Mouse (Mus musculus): ENCODE data around the gene Scn2a. TPM values are rescaled to one million over a fixed set of nuclear protein-coding genes. Genes with fewer than 3 reads are reported as not detected.

Scn2a gene
- polyA plus RNA-seq, 1 experiment from 2014 or later, result 0.11 TPM

GRCm38 (mm10) chr2:65685151-65685550 lies 64.6 kb downstream of the Scn2a start:
- Histone ChIP-seq H3K27ac (ENCODE audit: low read length) (no peak overlapping the region), H3K4me3 (ENCODE audit: low read depth, low read length) (no peak overlapping the region), H3K27me3 (ENCODE audit: control insufficient read depth, insufficient read depth, low read depth, low read length) (no peaks in the 10 kb centered on the region), H3K9ac (ENCODE audit: low read depth, low read length) (no peak overlapping the region), H3K36me3 (ENCODE audit: control insufficient read depth, insufficient read depth) (no peaks in the 10 kb centered on the region), H3K9me3 (replicated peaks; ENCODE audit: control insufficient read depth, low read length) (no peaks in the 10 kb centered on the region), H3K4me1 (ENCODE audit: control insufficient read depth, low read depth, low read length) (no peaks in the 10 kb centered on the region), H3K4me2 (ENCODE audit: low read depth, low read length) (no peak overlapping the region)
- 45% methylated on average over 3 of the region's 3 CpGs for WGBS (ENCODE audit: insufficient replicate concordance)
- no peak for ATAC-seq (ENCODE audit: low read depth)

DNA sequence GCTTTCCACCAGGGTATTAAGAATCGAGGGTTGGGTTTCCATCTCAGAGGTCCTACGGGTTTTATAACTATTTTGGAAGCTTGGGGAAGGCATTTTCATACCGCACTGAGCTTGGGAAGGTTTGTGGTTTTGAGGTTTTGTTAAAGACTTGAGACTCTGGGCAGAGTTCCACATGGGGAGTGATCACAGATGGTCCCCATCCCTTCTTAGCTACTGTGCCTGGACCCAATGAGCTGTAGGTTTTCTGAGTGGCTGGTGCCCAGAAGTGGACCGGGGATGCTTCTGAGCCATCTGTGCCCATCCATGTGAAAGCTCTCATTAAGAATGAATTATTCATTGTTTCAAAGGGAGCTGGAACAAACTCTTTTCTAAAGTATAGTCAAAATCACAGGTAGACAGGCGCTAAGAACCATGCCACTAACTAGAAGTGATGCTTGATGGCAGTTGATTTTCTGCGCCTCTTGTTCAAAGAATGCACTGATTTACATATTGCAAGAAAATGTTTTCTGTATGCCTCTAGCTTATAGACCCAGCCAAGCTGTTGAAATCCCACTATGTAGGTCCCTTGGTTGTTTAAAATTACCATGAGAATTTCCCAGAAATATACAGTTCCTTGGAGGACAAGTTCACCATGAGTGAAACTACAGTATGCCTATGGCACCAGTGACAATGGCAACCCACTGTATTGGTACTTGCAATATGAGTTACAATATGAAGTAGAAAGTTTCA lies 70.0 kb downstream of the Scn2a start:
- Histone ChIP-seq H3K9ac (ENCODE audit: low read depth, low read length) (no peak overlapping the region), H3K4me2 (ENCODE audit: low read depth, low read length) (no peak overlapping the region), H3K9me3 (replicated peaks; ENCODE audit: control insufficient read depth, low read length) (no peaks in the 10 kb centered on the region), H3K4me3 (ENCODE audit: low read depth, low read length) (no peak overlapping the region), H3K27me3 (ENCODE audit: control insufficient read depth, insufficient read depth, low read depth, low read length) (no peaks in the 10 kb centered on the region), H3K27ac (ENCODE audit: low read length) (no peak overlapping the region), H3K36me3 (ENCODE audit: control insufficient read depth, insufficient read depth) (no peaks in the 10 kb centered on the region), H3K4me1 (ENCODE audit: control insufficient read depth, low read depth, low read length) (no peaks in the 10 kb centered on the region)
- WGBS (ENCODE audit: insufficient replicate concordance), result 48% methylated on average over 6 of the region's 6 CpGs
- ATAC-seq (ENCODE audit: low read depth), result no peak

DNA sequence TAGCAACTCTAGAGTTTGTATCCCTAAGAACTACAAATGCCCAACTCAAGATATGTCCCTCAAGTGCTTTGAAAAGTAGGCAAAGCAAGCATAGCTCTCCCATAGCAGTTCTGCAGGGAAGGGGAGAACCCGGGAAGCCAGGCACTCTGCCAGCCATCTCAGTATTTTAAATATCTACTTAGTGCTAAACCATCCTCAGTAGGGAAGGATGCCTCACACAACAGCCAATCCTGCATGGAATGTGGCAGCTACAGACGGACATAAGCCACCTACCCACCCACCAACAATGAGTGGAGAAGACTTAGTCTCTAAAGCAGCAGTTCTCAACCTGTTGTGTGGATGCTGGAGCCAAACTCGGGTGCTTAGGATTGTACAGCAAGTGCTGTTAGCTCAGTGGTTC lies 73.9 kb downstream of the Scn2a start:
- H3K4me1 ChIP-seq (ENCODE audit: control insufficient read depth, low read depth, low read length), result no peaks in the 10 kb centered on the region
- WGBS (ENCODE audit: insufficient replicate concordance), result 47% methylated on average over 3 of the region's 3 CpGs
- no peak overlapping the region for H3K4me3 ChIP-seq (ENCODE audit: low read depth, low read length)
- no peak overlapping the region for H3K9ac ChIP-seq (ENCODE audit: low read depth, low read length)
- no peak for ATAC-seq (ENCODE audit: low read depth)
- no peak overlapping the region for H3K27ac ChIP-seq (ENCODE audit: low read length)
- H3K36me3 ChIP-seq (ENCODE audit: control insufficient read depth, insufficient read depth), result no peaks in the 10 kb centered on the region
- H3K9me3 ChIP-seq (replicated peaks; ENCODE audit: control insufficient read depth, low read length), result no peaks in the 10 kb centered on the region
- no peaks in the 10 kb centered on the region for H3K27me3 ChIP-seq (ENCODE audit: control insufficient read depth, insufficient read depth, low read depth, low read length)
- no peak overlapping the region for H3K4me2 ChIP-seq (ENCODE audit: low read depth, low read length)

- H3K4me2 ChIP-seq (ENCODE audit: low read depth, low read length), result no peak overlapping the region
- 60% methylated on average over 7 of the region's 7 CpGs for WGBS (ENCODE audit: insufficient replicate concordance)
- ATAC-seq (ENCODE audit: low read depth), result no peak
- no peak overlapping the region for H3K9ac ChIP-seq (ENCODE audit: low read depth, low read length)
- no peaks in the 10 kb centered on the region for H3K9me3 ChIP-seq (replicated peaks; ENCODE audit: control insufficient read depth, low read length)
- no peaks in the 10 kb centered on the region for H3K4me1 ChIP-seq (ENCODE audit: control insufficient read depth, low read depth, low read length)
- H3K4me3 ChIP-seq (ENCODE audit: low read depth, low read length), result no peak overlapping the region
- no peak overlapping the region for H3K27ac ChIP-seq (ENCODE audit: low read length)
- H3K36me3 ChIP-seq (ENCODE audit: control insufficient read depth, insufficient read depth), result no peaks in the 10 kb centered on the region
- no peaks in the 10 kb centered on the region for H3K27me3 ChIP-seq (ENCODE audit: control insufficient read depth, insufficient read depth, low read depth, low read length)
These were observed 74.5 kb downstream of the Scn2a start for GRCm38 (mm10) chr2:65695061-65695460.

DNA sequence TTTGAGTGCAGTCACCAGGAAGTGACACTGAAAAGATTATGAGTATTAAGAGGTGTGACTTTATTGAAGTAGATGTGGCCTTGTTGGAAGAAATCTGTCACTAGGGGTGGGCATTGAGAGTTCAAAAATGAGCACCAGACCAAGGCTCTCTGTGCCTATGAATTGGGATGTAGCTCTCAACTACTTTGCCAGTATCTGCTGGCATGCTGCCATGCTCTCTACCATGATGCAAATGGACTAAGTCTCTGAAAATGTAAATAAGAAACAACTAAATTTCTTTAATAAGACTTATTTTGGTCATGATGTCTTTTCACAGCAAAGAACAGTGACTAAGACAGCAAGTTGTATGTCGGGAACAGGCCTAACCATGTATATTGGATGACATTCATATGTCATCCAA lies 79.7 kb downstream of the Scn2a start:
- H3K27ac ChIP-seq (ENCODE audit: low read length), result no peak overlapping the region
- 52% methylated on average over 1 of the region's 1 CpGs for WGBS (ENCODE audit: insufficient replicate concordance)
- no peak overlapping the region for H3K9ac ChIP-seq (ENCODE audit: low read depth, low read length)
- no peak overlapping the region for H3K4me2 ChIP-seq (ENCODE audit: low read depth, low read length)
- no peaks in the 10 kb centered on the region for H3K9me3 ChIP-seq (replicated peaks; ENCODE audit: control insufficient read depth, low read length)
- H3K4me1 ChIP-seq (ENCODE audit: control insufficient read depth, low read depth, low read length), result no peaks in the 10 kb centered on the region
- H3K36me3 ChIP-seq (ENCODE audit: control insufficient read depth, insufficient read depth), result no peaks in the 10 kb centered on the region
- ATAC-seq (ENCODE audit: low read depth), result no peak
- no peaks in the 10 kb centered on the region for H3K27me3 ChIP-seq (ENCODE audit: control insufficient read depth, insufficient read depth, low read depth, low read length)
- H3K4me3 ChIP-seq (ENCODE audit: low read depth, low read length), result no peak overlapping the region

GRCm38 (mm10) chr2:65701175-65701574 lies 80.6 kb downstream of the Scn2a start:
- H3K27me3 ChIP-seq (ENCODE audit: control insufficient read depth, insufficient read depth, low read depth, low read length), result no peaks in the 10 kb centered on the region
- H3K9me3 ChIP-seq (replicated peaks; ENCODE audit: control insufficient read depth, low read length), result no peaks in the 10 kb centered on the region
- no peak overlapping the region for H3K4me2 ChIP-seq (ENCODE audit: low read depth, low read length)
- H3K4me3 ChIP-seq (ENCODE audit: low read depth, low read length), result no peak overlapping the region
- H3K9ac ChIP-seq (ENCODE audit: low read depth, low read length), result no peak overlapping the region
- H3K36me3 ChIP-seq (ENCODE audit: control insufficient read depth, insufficient read depth), result no peaks in the 10 kb centered on the region
- no peak overlapping the region for H3K27ac ChIP-seq (ENCODE audit: low read length)
- H3K4me1 ChIP-seq (ENCODE audit: control insufficient read depth, low read depth, low read length), result no peaks in the 10 kb centered on the region
- no peak for ATAC-seq (ENCODE audit: low read depth)
- 66% methylated on average over 3 of the region's 3 CpGs for WGBS (ENCODE audit: insufficient replicate concordance)

GRCm38 (mm10) chr2:65722219-65722800 lies 101.7 kb downstream of the Scn2a start:
- Histone ChIP-seq H3K4me1 (ENCODE audit: control insufficient read depth, low read depth, low read length) (no peaks in the 10 kb centered on the region), H3K36me3 (ENCODE audit: control insufficient read depth, insufficient read depth) (no peaks in the 10 kb centered on the region), H3K27me3 (ENCODE audit: control insufficient read depth, insufficient read depth, low read depth, low read length) (no peaks in the 10 kb centered on the region), H3K9ac (ENCODE audit: low read depth, low read length) (no peak overlapping the region), H3K4me3 (ENCODE audit: low read depth, low read length) (no peak overlapping the region), H3K4me2 (ENCODE audit: low read depth, low read length) (no peak overlapping the region), H3K27ac (ENCODE audit: low read length) (no peak overlapping the region), H3K9me3 (replicated peaks; ENCODE audit: control insufficient read depth, low read length) (no peaks in the 10 kb centered on the region)
- WGBS (ENCODE audit: insufficient replicate concordance), result 76% methylated on average over 6 of the region's 6 CpGs
- ATAC-seq (ENCODE audit: low read depth), result no peak

GRCm38 (mm10) chr2:65745400-65745799 lies 124.8 kb downstream of the Scn2a start:
- Histone ChIP-seq H3K27me3 (ENCODE audit: control insufficient read depth, insufficient read depth, low read depth, low read length) (no peaks in the 10 kb centered on the region), H3K4me1 (ENCODE audit: control insufficient read depth, low read depth, low read length) (no peaks in the 10 kb centered on the region), H3K27ac (ENCODE audit: low read length) (no peak overlapping the region), H3K9ac (ENCODE audit: low read depth, low read length) (no peak overlapping the region), H3K4me2 (ENCODE audit: low read depth, low read length) (no peak overlapping the region), H3K4me3 (ENCODE audit: low read depth, low read length) (no peak overlapping the region), H3K9me3 (replicated peaks; ENCODE audit: control insufficient read depth, low read length) (no peaks in the 10 kb centered on the region), H3K36me3 (ENCODE audit: control insufficient read depth, insufficient read depth) (no peaks in the 10 kb centered on the region)
- WGBS (ENCODE audit: insufficient replicate concordance), result 61% methylated on average over 5 of the region's 5 CpGs
- no peak for ATAC-seq (ENCODE audit: low read depth)

DNA sequence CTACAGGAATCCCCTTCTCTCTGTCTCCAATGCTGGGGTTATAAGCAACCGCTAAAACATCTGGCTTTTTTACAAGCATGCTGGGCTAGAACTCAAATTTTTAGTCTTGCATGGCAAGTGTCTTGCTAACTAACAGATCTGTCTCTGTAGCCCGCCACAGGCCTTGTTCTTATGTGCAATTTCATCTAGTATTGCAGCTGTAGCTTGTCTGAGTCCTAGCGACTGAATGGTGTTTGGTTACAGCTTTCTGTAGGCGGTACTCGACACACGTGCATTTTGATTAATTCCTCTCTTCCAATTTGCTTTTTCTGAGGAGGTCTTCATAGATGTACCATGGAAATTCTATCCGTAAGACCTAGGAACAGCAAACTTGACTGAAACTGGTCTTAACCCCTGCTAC lies 161.9 kb downstream of the Scn2a start:
- no peaks in the 10 kb centered on the region for H3K9me3 ChIP-seq (replicated peaks; ENCODE audit: control insufficient read depth, low read length)
- 61% methylated on average over 7 of the region's 7 CpGs for WGBS (ENCODE audit: insufficient replicate concordance)

More for the DNA sequence above, 161.9 kb downstream of the Scn2a start:
- no peak for ATAC-seq (ENCODE audit: low read depth)
- H3K27ac ChIP-seq (ENCODE audit: low read length), result no peak overlapping the region
- no peaks in the 10 kb centered on the region for H3K27me3 ChIP-seq (ENCODE audit: control insufficient read depth, insufficient read depth, low read depth, low read length)
- H3K4me2 ChIP-seq (ENCODE audit: low read depth, low read length), result no peak overlapping the region
- H3K9ac ChIP-seq (ENCODE audit: low read depth, low read length), result no peak overlapping the region
- no peaks in the 10 kb centered on the region for H3K36me3 ChIP-seq (ENCODE audit: control insufficient read depth, insufficient read depth)
- no peaks in the 10 kb centered on the region for H3K4me1 ChIP-seq (ENCODE audit: control insufficient read depth, low read depth, low read length)
- no peak overlapping the region for H3K4me3 ChIP-seq (ENCODE audit: low read depth, low read length)

All from liver, embryonic 16.5 days (tissue).